Mouse (Mus musculus): ENCODE data around the gene Dapk3.
A peak's percentile ranks its signal among the peaks of the same experiment; 100 is the strongest.

- TF ChIP-seq CTCF (IDR thresholded peaks at IDR 0.05; ENCODE audit: extremely low read depth, insufficient read length, insufficient replicate concordance, low read depth, low read length) (peak; percentile 82), POLR2A (IDR thresholded peaks at IDR 0.05; ENCODE audit: low read depth, low read length) (no peak)
Measured at GRCm38 (mm10) chr10:81173132-81173531, 9.7 kb upstream of the Dapk3 start.
